Mouse (Mus musculus): ENCODE results near the gene Drosha. TPM values are rescaled to one million over a fixed set of nuclear protein-coding genes. Genes with fewer than 3 reads are reported as not detected.

The Drosha gene
- polyA plus RNA-seq, 1 experiment from 2014 or later: 10.9 TPM

DNA sequence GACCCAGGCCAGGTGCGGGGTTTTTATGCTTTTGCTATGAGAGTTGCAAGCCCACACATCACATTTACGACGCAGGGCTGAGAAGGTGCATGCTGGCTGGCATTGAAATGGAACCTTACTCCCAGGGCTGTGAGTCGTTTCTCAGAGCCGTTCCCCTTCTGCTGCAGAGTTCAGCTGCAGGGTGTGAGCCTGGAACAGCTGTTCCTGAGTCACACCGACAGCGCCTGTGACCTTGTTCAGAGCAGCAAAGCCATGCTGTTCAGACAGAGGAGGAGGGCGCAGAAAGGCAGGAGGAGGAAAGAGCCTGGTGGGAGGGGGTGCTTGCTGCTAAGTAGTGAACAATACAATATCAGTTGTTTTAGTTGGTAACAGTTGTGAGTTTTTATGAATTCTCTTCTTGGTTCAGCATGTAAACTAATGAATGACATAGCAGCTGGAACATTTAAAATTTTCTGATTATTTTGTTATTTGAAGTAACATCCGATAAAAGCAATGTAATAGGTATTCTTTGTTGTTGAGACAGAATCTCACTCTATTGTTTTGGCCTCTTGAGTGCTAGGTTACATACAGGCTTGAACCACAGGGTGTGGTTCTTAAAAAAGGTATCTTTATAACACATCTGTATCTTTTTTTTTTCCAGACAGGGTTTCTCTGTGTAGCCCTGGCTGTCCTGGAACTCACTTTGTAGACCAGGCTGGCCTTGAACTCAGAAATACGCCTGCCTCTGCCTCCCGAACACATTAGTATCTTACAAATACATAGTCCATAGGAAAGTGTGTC is 23.8 kb downstream of the Drosha start:
- H3K27ac ChIP-seq (ENCODE audit: low read length): no peak overlapping the region
- H3K4me2 ChIP-seq (ENCODE audit: low read depth, low read length): no peak overlapping the region
- 79% methylated on average over 11 of the region's 11 CpGs for WGBS (ENCODE audit: insufficient replicate concordance)
- H3K36me3 ChIP-seq (ENCODE audit: control insufficient read depth, insufficient read depth): peaks cover 20% of the 10 kb centered on the region
- ATAC-seq (ENCODE audit: low read depth): 0 out of 2 replicates have a peak, but pooled peaks have one; percentile 32
- no peaks in the 10 kb centered on the region for H3K4me1 ChIP-seq (ENCODE audit: control insufficient read depth, low read depth, low read length)
- no peak overlapping the region for H3K9ac ChIP-seq (ENCODE audit: low read depth, low read length)
- H3K9me3 ChIP-seq (replicated peaks; ENCODE audit: control insufficient read depth, low read length): no peaks in the 10 kb centered on the region
- no peaks in the 10 kb centered on the region for H3K27me3 ChIP-seq (ENCODE audit: control insufficient read depth, insufficient read depth, low read depth, low read length)
- H3K4me3 ChIP-seq (ENCODE audit: low read depth, low read length): no peak overlapping the region

DNA sequence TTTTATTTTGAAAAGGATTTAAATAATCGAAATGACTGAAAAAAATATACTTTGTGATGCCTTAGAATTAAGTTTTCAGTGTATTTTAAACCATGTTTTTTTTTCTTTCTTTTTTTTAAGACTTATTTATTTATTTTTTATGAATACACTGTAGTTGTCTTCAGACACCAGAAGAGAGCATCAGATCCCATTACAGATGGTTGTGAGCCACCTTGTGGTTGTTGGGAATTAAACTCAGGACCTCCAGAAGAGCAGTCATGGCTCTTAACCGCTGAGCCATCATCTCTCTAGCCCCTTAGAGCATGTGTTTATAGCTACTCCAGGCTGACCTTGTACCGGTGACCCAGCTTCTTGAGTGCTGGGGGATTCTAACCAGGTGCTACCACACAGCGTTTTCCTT is 24.8 kb downstream of the Drosha start:
- H3K27me3 ChIP-seq (ENCODE audit: control insufficient read depth, insufficient read depth, low read depth, low read length): no peaks in the 10 kb centered on the region
- H3K4me3 ChIP-seq (ENCODE audit: low read depth, low read length): no peak overlapping the region
- H3K9ac ChIP-seq (ENCODE audit: low read depth, low read length): no peak overlapping the region
- no peak overlapping the region for H3K4me2 ChIP-seq (ENCODE audit: low read depth, low read length)
- WGBS (ENCODE audit: insufficient replicate concordance): 76% methylated on average over 4 of the region's 4 CpGs
- H3K36me3 ChIP-seq (ENCODE audit: control insufficient read depth, insufficient read depth): peaks cover 21% of the 10 kb centered on the region
- no peaks in the 10 kb centered on the region for H3K4me1 ChIP-seq (ENCODE audit: control insufficient read depth, low read depth, low read length)
- no peak overlapping the region for H3K27ac ChIP-seq (ENCODE audit: low read length)
- ATAC-seq (ENCODE audit: low read depth): no peak
- H3K9me3 ChIP-seq (replicated peaks; ENCODE audit: control insufficient read depth, low read length): no peaks in the 10 kb centered on the region

DNA sequence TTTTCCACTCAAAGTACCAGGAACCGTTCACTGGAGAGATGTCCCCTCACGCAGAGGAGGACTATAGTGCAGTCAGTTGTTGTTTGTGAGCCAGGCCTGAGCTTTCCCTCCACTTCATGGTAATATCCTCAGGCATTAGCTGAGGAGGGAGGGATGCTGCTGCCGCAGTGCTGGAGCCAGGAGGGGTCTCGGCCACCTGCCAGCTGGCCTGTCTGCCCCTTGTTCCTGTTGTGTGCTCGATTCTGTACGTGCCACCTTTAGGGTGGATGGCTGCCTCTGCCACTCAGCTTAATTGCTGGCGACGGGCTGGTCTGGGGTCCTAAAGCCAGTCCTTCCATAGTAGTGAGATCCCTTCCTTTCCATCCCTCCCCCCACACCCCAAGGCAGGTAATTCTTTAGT is 28.9 kb downstream of the Drosha start:
- no peak overlapping the region for H3K9ac ChIP-seq (ENCODE audit: low read depth, low read length)
- H3K4me1 ChIP-seq (ENCODE audit: control insufficient read depth, low read depth, low read length): peaks cover 10% of the 10 kb centered on the region
- no peak for ATAC-seq (ENCODE audit: low read depth)
- peaks cover 23% of the 10 kb centered on the region for H3K36me3 ChIP-seq (ENCODE audit: control insufficient read depth, insufficient read depth)
- H3K4me2 ChIP-seq (ENCODE audit: low read depth, low read length): no peak overlapping the region
- H3K27me3 ChIP-seq (ENCODE audit: control insufficient read depth, insufficient read depth, low read depth, low read length): no peaks in the 10 kb centered on the region
- 78% methylated on average over 8 of the region's 8 CpGs for WGBS (ENCODE audit: insufficient replicate concordance)
- no peak overlapping the region for H3K4me3 ChIP-seq (ENCODE audit: low read depth, low read length)
- H3K9me3 ChIP-seq (replicated peaks; ENCODE audit: control insufficient read depth, low read length): no peaks in the 10 kb centered on the region
- H3K27ac ChIP-seq (ENCODE audit: low read length): no peak overlapping the region

DNA sequence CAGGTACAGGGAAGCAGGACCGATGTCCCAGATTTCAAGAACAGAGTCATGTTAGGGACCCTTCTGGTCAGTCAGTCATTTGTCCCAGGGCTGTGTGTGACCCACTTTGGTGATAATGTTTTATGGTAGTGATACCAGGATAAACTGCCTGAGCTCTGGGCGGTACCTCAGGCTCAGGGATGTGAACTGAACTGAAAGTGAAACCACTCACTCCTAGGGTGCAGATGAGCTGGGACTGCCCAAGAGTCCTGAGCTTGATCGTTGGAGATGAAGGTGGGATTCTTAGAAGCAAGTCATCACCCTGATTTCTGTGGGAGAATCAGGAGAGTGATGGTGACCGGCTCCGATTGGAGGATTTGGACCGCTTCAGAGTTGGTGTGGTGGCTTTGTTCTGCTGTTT is 32.2 kb downstream of the Drosha start:
- Histone ChIP-seq H3K27ac (ENCODE audit: low read length) (no peak overlapping the region), H3K9me3 (replicated peaks; ENCODE audit: control insufficient read depth, low read length) (no peaks in the 10 kb centered on the region), H3K36me3 (ENCODE audit: control insufficient read depth, insufficient read depth) (peaks cover 28% of the 10 kb centered on the region), H3K27me3 (ENCODE audit: control insufficient read depth, insufficient read depth, low read depth, low read length) (no peaks in the 10 kb centered on the region), H3K4me3 (ENCODE audit: low read depth, low read length) (no peak overlapping the region), H3K4me2 (ENCODE audit: low read depth, low read length) (no peak overlapping the region), H3K4me1 (ENCODE audit: control insufficient read depth, low read depth, low read length) (peaks cover 12% of the 10 kb centered on the region), H3K9ac (ENCODE audit: low read depth, low read length) (no peak overlapping the region)
- ATAC-seq (ENCODE audit: low read depth): no peak
- WGBS (ENCODE audit: insufficient replicate concordance): 81% methylated on average over 6 of the region's 6 CpGs

DNA sequence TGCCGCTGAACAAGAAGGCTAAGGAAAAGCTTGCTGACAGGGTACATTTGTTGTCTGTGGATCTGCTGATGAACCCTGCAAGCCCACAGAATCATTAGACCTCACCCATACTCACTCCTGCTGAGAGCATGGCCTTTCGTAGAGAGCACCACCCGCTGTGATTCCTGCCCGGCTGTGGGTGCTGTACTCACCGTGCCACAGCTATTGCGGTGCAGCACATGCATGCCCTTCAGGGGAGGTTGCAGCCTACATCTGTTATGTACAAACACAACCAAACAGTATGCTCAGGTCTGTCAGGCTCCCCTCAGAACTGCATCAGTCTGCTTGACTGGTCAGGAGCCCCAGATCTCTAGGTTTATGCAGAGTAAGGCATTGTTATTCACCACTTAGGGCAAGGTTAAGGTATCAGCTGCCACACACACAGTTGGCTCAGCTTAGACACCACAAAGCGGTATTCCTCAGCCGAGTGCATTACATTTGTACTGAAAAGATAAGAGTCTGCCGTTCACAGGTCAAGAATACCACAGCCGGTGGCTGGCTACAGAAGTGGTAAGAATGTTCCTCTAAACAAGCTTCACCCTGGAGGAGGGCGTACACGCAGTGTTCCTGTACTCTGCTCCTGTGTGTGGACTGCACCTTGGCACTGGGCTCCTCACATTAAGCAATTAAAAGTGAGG is 33.4 kb downstream of the Drosha start:
- H3K9ac ChIP-seq (ENCODE audit: low read depth, low read length): no peak overlapping the region
- ATAC-seq (ENCODE audit: low read depth): peak; percentile 87
- H3K36me3 ChIP-seq (ENCODE audit: control insufficient read depth, insufficient read depth): peaks cover 26% of the 10 kb centered on the region
- H3K4me2 ChIP-seq (ENCODE audit: low read depth, low read length): no peak overlapping the region; the same call in 1 of the 2 replicates
- peaks cover 12% of the 10 kb centered on the region for H3K4me1 ChIP-seq (ENCODE audit: control insufficient read depth, low read depth, low read length)
- H3K27me3 ChIP-seq (ENCODE audit: control insufficient read depth, insufficient read depth, low read depth, low read length): no peaks in the 10 kb centered on the region
- no peaks in the 10 kb centered on the region for H3K9me3 ChIP-seq (replicated peaks; ENCODE audit: control insufficient read depth, low read length)
- no peak overlapping the region for H3K4me3 ChIP-seq (ENCODE audit: low read depth, low read length)
- 31% methylated on average over 12 of the region's 12 CpGs for WGBS (ENCODE audit: insufficient replicate concordance)
- H3K27ac ChIP-seq (ENCODE audit: low read length): peak overlapping the region; percentile 64

DNA sequence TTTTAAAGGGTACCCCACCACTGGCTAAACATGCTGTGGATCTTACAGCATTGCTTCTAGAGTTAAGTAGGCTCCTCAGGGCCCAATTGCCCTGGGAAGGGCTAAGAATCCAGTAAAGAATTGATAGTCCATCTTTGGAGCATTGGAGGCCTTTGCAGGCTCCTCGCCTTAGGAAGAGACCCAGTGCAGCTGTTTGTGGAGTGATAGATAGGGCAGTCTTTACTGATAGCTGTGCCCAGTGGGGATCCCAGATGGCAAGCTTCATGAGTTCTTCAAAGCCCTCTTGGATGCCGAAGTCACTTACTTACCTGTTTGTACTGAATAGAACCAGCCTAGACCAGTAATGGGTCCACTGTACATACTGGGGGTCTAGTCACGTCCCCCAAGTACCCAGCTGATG is 34.0 kb downstream of the Drosha start:
- Histone ChIP-seq H3K4me1 (ENCODE audit: control insufficient read depth, low read depth, low read length) (peaks cover 12% of the 10 kb centered on the region), H3K4me3 (ENCODE audit: low read depth, low read length) (no peak overlapping the region), H3K27me3 (ENCODE audit: control insufficient read depth, insufficient read depth, low read depth, low read length) (no peaks in the 10 kb centered on the region), H3K4me2 (ENCODE audit: low read depth, low read length) (no peak overlapping the region; the same call in 1 of the 2 replicates), H3K36me3 (ENCODE audit: control insufficient read depth, insufficient read depth) (peaks cover 29% of the 10 kb centered on the region), H3K27ac (ENCODE audit: low read length) (peak overlapping the region; percentile 64), H3K9me3 (replicated peaks; ENCODE audit: control insufficient read depth, low read length) (no peaks in the 10 kb centered on the region), H3K9ac (ENCODE audit: low read depth, low read length) (0 out of 2 replicates have a peak overlapping the region, but pooled peaks have one; percentile 4)
- ATAC-seq (ENCODE audit: low read depth): peak; percentile 68
- 33% methylated on average over 3 of the region's 3 CpGs for WGBS (ENCODE audit: insufficient replicate concordance)

DNA sequence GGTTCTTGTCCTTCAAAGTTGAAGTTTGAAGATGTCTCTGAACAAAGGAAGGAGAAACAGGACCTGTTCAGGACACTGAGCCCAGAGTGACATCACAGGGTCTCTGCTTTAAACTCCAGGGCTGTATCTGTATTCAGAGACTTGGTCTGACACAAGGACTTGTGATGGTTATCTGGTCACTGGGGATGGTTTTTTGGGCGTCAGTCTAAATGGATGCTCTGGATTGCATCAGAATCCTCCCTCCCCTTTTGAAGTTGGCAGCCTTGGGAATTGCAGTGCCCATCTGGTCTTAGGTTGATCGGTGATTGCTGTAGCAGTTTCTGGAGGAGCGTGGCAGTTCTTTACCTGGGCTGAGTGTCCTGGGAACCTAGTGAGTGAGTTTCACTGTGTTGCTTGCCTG is 37.4 kb downstream of the Drosha start:
- no peak overlapping the region for H3K4me2 ChIP-seq (ENCODE audit: low read depth, low read length)
- WGBS (ENCODE audit: insufficient replicate concordance): 79% methylated on average over 3 of the region's 3 CpGs
- H3K36me3 ChIP-seq (ENCODE audit: control insufficient read depth, insufficient read depth): peaks cover 22% of the 10 kb centered on the region

DNA sequence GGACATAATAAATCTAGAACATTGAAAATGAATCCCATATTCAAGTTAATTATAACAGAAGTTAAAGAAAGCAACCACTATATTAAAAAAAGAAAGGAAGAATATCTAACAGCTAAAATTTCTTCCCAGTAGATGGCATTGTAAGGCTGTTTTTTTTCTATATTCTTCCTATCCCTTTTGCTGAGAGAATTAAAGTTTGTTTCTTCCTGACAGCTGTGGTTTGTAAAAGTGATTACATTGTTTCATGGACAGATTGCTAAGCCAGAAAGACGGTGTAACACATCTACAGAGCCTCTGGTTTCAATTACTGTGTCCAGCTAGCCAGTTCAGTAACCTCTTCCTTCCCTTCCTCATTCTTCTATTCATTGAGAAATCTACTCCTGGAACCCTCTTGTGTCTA is 39.1 kb downstream of the Drosha start:
- Histone ChIP-seq H3K4me1 (ENCODE audit: control insufficient read depth, low read depth, low read length) (peaks cover under 1% of the 10 kb centered on the region), H3K27me3 (ENCODE audit: control insufficient read depth, insufficient read depth, low read depth, low read length) (no peaks in the 10 kb centered on the region), H3K27ac (ENCODE audit: low read length) (no peak overlapping the region), H3K9me3 (replicated peaks; ENCODE audit: control insufficient read depth, low read length) (no peaks in the 10 kb centered on the region), H3K4me3 (ENCODE audit: low read depth, low read length) (no peak overlapping the region), H3K9ac (ENCODE audit: low read depth, low read length) (no peak overlapping the region), H3K36me3 (ENCODE audit: control insufficient read depth, insufficient read depth) (peaks cover 22% of the 10 kb centered on the region), H3K4me2 (ENCODE audit: low read depth, low read length) (no peak overlapping the region)
- 54% methylated on average over 1 of the region's 1 CpGs for WGBS (ENCODE audit: insufficient replicate concordance)
- no peak for ATAC-seq (ENCODE audit: low read depth)

More for the DNA sequence above, 37.4 kb downstream of the Drosha start:
- no peak overlapping the region for H3K9ac ChIP-seq (ENCODE audit: low read depth, low read length)
- peaks cover 12% of the 10 kb centered on the region for H3K4me1 ChIP-seq (ENCODE audit: control insufficient read depth, low read depth, low read length)
- no peak for ATAC-seq (ENCODE audit: low read depth)
- no peak overlapping the region for H3K4me3 ChIP-seq (ENCODE audit: low read depth, low read length)
- no peaks in the 10 kb centered on the region for H3K9me3 ChIP-seq (replicated peaks; ENCODE audit: control insufficient read depth, low read length)
- no peak overlapping the region for H3K27ac ChIP-seq (ENCODE audit: low read length)
- no peaks in the 10 kb centered on the region for H3K27me3 ChIP-seq (ENCODE audit: control insufficient read depth, insufficient read depth, low read depth, low read length)

Data from liver, embryonic 16.5 days (tissue).